Mouse (Mus musculus): ENCODE measurements around the gene Aes.

DNA sequence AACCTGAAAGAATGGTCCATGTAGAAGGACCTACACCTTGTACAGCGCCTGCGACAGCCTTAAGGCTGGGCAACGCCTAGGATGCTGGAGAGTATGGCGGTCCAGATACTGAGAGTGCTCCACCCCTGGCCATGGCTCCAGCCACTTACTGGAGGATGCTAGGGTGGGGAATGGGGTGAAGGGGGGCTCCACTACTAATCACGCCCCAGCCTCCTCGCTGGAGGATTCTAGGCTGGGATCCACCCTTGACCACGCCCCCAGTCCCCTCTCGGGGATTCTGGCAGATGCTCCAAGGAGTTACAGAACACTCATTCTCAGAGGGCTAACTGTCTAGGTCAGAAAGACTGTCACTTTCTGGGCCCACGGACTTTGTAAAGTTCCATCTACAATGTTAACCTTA is 13.7 kb downstream of the Aes start:
- TF ChIP-seq REST (IDR thresholded peaks at IDR 0.05; ENCODE audit: insufficient read depth, insufficient read length) (no peak), MAX (IDR thresholded peaks at IDR 0.05; ENCODE audit: low read depth) (no peak), POLR2A (IDR thresholded peaks at IDR 0.05; ENCODE audit: insufficient read length, low read depth) (no peak), USF1 (IDR thresholded peaks at IDR 0.05; ENCODE audit: low read depth) (no peak), SRF (IDR thresholded peaks at IDR 0.05; ENCODE audit: control insufficient read depth, insufficient read length, low read depth) (no peak), CEBPB (IDR thresholded peaks at IDR 0.05; ENCODE audit: insufficient read depth, poor library complexity, severe bottlenecking) (no peak), MYOD1 (IDR thresholded peaks at IDR 0.05; ENCODE audit: control insufficient read depth in 1 of 3, insufficient read length in 2 of 3, low read depth in 2 of 3) (no peak), MYOG (IDR thresholded peaks at IDR 0.05; ENCODE audit: control insufficient read depth in 1 of 3, insufficient read depth in 1 of 3, insufficient read length in 2 of 3, low read depth in 2 of 3) (no peak), POLR2AphosphoS2 (IDR thresholded peaks at IDR 0.05; ENCODE audit: insufficient read length, low read depth) (no peak), TCF3 (IDR thresholded peaks at IDR 0.05; ENCODE audit: insufficient read length, low read depth) (no peak)
